Mouse (Mus musculus) forebrain, embryonic 13.5 days (tissue): Measurements from ENCODE around the gene Psmc3. TPM values are rescaled to one million over a fixed set of nuclear protein-coding genes. Genes with fewer than 3 reads are reported as not detected.

ENCODE experiments used
- ATAC-seq: fragments of 200-750 bp; cut with Nextera tagmentation; 2 replicates; pipeline ENCODE4 v1.8.0; 2017
- H3K27ac ChIP-seq: fragments of 300-500 bp; sonication (generic); 2 replicates; pipeline ENCODE4 v1.5.1; 2015; ENCODE audit warnings: inconsistent platforms, mild to moderate bottlenecking, moderate library complexity
- H3K27me3 ChIP-seq: fragments of 300-500 bp; sonication (generic); 2 replicates; pipeline ENCODE4 v1.6.1; 2015; ENCODE audit warnings: mild to moderate bottlenecking, inconsistent platforms
- H3K36me3 ChIP-seq: fragments of 300-500 bp; sonication (generic); 2 replicates; pipeline ENCODE4 v1.6.1; 2015; ENCODE audit warnings: mild to moderate bottlenecking, inconsistent platforms; ENCODE audit not compliant: poor library complexity, severe bottlenecking
- H3K4me1 ChIP-seq: fragments of 300-500 bp; sonication (generic); 2 replicates; pipeline ENCODE4 v1.6.1; 2015; ENCODE audit warnings: inconsistent platforms
- H3K4me2 ChIP-seq: fragments of 300-500 bp; sonication (generic); 2 replicates; pipeline ENCODE4 v1.6.1; 2015; ENCODE audit warnings: inconsistent platforms, mild to moderate bottlenecking, moderate library complexity
- H3K4me3 ChIP-seq: fragments of 300-500 bp; sonication (generic); 2 replicates; pipeline ENCODE4 v1.5.1; 2015; ENCODE audit warnings: mild to moderate bottlenecking, inconsistent platforms
- H3K9ac ChIP-seq: fragments of 300-500 bp; sonication (generic); 2 replicates; pipeline ENCODE4 v1.6.1; 2015; ENCODE audit warnings: mild to moderate bottlenecking, inconsistent platforms
- H3K9me3 ChIP-seq: fragments of 300-500 bp; sonication (generic); replicated peaks from 2 replicates; pipeline ENCODE4 v1.6.1; 2016; ENCODE audit warnings: inconsistent platforms
- WGBS: fragments of 180-500 bp; shearing (Covaris S2); methylation state at CpG from one replicate; pipeline ENCODE4 v1.1.7; 2015; 5-methylcytosine and 5-hydroxymethylcytosine counted together
- polyA plus RNA-seq: library from polyadenylated mRNA; unstranded; fragments of >200 nt; fragmentation: Nextera tagmentation; extraction: Ambion mirVana; gene quantifications from 2 replicates; pipeline ENCODE4 v1.2.1, GENCODE M21; 2015

Psmc3 gene
- polyA plus RNA-seq, 1 experiment from 2014 or later: 277 TPM

- Histone ChIP-seq H3K36me3 (no peaks in the 10 kb centered on the region), H3K9me3 (no peaks in the 10 kb centered on the region), H3K4me2 (no peak overlapping the region), H3K27me3 (0 out of 2 replicates have a peak, but pooled peaks cover 5% of the 10 kb centered on the region), H3K4me1 (no peaks in the 10 kb centered on the region), H3K9ac (no peak overlapping the region), H3K4me3 (no peak overlapping the region), H3K27ac (no peak overlapping the region)
- no peak for ATAC-seq
- 80% methylated on average over 15 of the region's 15 CpGs for WGBS
Measured at GRCm38 (mm10) chr2:91084179-91084820, 30.5 kb downstream of the Psmc3 start.

GRCm38 (mm10) chr2:91085494-91086391, 31.9 kb downstream of the Psmc3 start:
- Histone ChIP-seq H3K27ac (no peak overlapping the region), H3K9ac (no peak overlapping the region), H3K4me3 (no peak overlapping the region), H3K27me3 (0 out of 2 replicates have a peak, but pooled peaks cover 5% of the 10 kb centered on the region), H3K4me1 (no peaks in the 10 kb centered on the region), H3K4me2 (no peak overlapping the region), H3K9me3 (no peaks in the 10 kb centered on the region), H3K36me3 (no peaks in the 10 kb centered on the region)
- ATAC-seq: no peak
- WGBS: 86% methylated on average over 14 of the region's 14 CpGs

- WGBS: 49% methylated on average over 9 of the region's 9 CpGs
- 0 out of 2 replicates have a peak, but pooled peaks cover 2% of the 10 kb centered on the region for H3K27me3 ChIP-seq
- no peak overlapping the region for H3K4me3 ChIP-seq
- H3K27ac ChIP-seq: no peak overlapping the region
- no peak overlapping the region for H3K9ac ChIP-seq
- H3K36me3 ChIP-seq: no peaks in the 10 kb centered on the region
- H3K4me1 ChIP-seq: no peaks in the 10 kb centered on the region
- no peak for ATAC-seq
- no peaks in the 10 kb centered on the region for H3K9me3 ChIP-seq
- H3K4me2 ChIP-seq: no peak overlapping the region
Measured at GRCm38 (mm10) chr2:91086392-91087237, 32.8 kb downstream of the Psmc3 start.

GRCm38 (mm10) chr2:91087453-91087852, 33.6 kb downstream of the Psmc3 start:
- no peak overlapping the region for H3K27ac ChIP-seq
- H3K4me1 ChIP-seq: no peaks in the 10 kb centered on the region
- 90% methylated on average over 9 of the region's 9 CpGs for WGBS
- no peak overlapping the region for H3K9ac ChIP-seq
- 0 out of 2 replicates have a peak, but pooled peaks cover 2% of the 10 kb centered on the region for H3K27me3 ChIP-seq
- H3K4me3 ChIP-seq: no peak overlapping the region
- no peak for ATAC-seq
- no peaks in the 10 kb centered on the region for H3K36me3 ChIP-seq
- no peaks in the 10 kb centered on the region for H3K9me3 ChIP-seq
- no peak overlapping the region for H3K4me2 ChIP-seq

- H3K27me3 ChIP-seq: 0 out of 2 replicates have a peak, but pooled peaks cover 2% of the 10 kb centered on the region
- H3K9ac ChIP-seq: no peak overlapping the region
- no peaks in the 10 kb centered on the region for H3K36me3 ChIP-seq
- no peaks in the 10 kb centered on the region for H3K4me1 ChIP-seq
- no peak overlapping the region for H3K27ac ChIP-seq
- no peak for ATAC-seq
- H3K4me2 ChIP-seq: no peak overlapping the region
- no peak overlapping the region for H3K4me3 ChIP-seq
- WGBS: 81% methylated on average over 9 of the region's 9 CpGs
- H3K9me3 ChIP-seq: no peaks in the 10 kb centered on the region
Measured at GRCm38 (mm10) chr2:91088987-91089386, 35.2 kb downstream of the Psmc3 start.

GRCm38 (mm10) chr2:91090208-91090607, 36.4 kb downstream of the Psmc3 start:
- Histone ChIP-seq H3K4me1 (no peaks in the 10 kb centered on the region), H3K27me3 (0 out of 2 replicates have a peak, but pooled peaks cover 2% of the 10 kb centered on the region), H3K4me2 (no peak overlapping the region), H3K36me3 (no peaks in the 10 kb centered on the region), H3K9me3 (no peaks in the 10 kb centered on the region), H3K9ac (no peak overlapping the region), H3K27ac (no peak overlapping the region), H3K4me3 (no peak overlapping the region)
- 77% methylated on average over 6 of the region's 6 CpGs for WGBS
- no peak for ATAC-seq

- ATAC-seq: no peak
- 79% methylated on average over 6 of the region's 6 CpGs for WGBS
- no peaks in the 10 kb centered on the region for H3K9me3 ChIP-seq
- H3K4me1 ChIP-seq: no peaks in the 10 kb centered on the region
- H3K9ac ChIP-seq: no peak overlapping the region
- no peaks in the 10 kb centered on the region for H3K27me3 ChIP-seq
- H3K27ac ChIP-seq: no peak overlapping the region
- H3K4me2 ChIP-seq: no peak overlapping the region
- H3K36me3 ChIP-seq: no peaks in the 10 kb centered on the region
- H3K4me3 ChIP-seq: no peak overlapping the region
Measured at GRCm38 (mm10) chr2:91090827-91091226, 37.0 kb downstream of the Psmc3 start.

- no peak for ATAC-seq
- no peak overlapping the region for H3K27ac ChIP-seq
Measured at GRCm38 (mm10) chr2:91096524-91096923, 42.7 kb downstream of the Psmc3 start.

GRCm38 (mm10) chr2:91097015-91097414, 43.2 kb downstream of the Psmc3 start:
- no peak overlapping the region for H3K4me3 ChIP-seq
- no peak overlapping the region for H3K27ac ChIP-seq
- no peak overlapping the region for H3K4me2 ChIP-seq
- H3K9me3 ChIP-seq: no peaks in the 10 kb centered on the region
- no peaks in the 10 kb centered on the region for H3K27me3 ChIP-seq
- no peak for ATAC-seq
- H3K9ac ChIP-seq: no peak overlapping the region
- no peaks in the 10 kb centered on the region for H3K4me1 ChIP-seq
- H3K36me3 ChIP-seq: no peaks in the 10 kb centered on the region
- 92% methylated on average over 10 of the region's 10 CpGs for WGBS

More at GRCm38 (mm10) chr2:91096524-91096923, 42.7 kb downstream of the Psmc3 start:
- Histone ChIP-seq H3K4me3 (no peak overlapping the region), H3K4me1 (no peaks in the 10 kb centered on the region), H3K27me3 (no peaks in the 10 kb centered on the region), H3K36me3 (no peaks in the 10 kb centered on the region), H3K9me3 (no peaks in the 10 kb centered on the region), H3K9ac (no peak overlapping the region), H3K4me2 (no peak overlapping the region)
- 75% methylated on average over 14 of the region's 14 CpGs for WGBS

GRCm38 (mm10) chr2:91098156-91098555, 44.3 kb downstream of the Psmc3 start:
- WGBS: 87% methylated on average over 2 of the region's 2 CpGs
- H3K9me3 ChIP-seq: no peaks in the 10 kb centered on the region
- no peaks in the 10 kb centered on the region for H3K27me3 ChIP-seq
- H3K4me2 ChIP-seq: no peak overlapping the region
- no peak overlapping the region for H3K9ac ChIP-seq
- no peak overlapping the region for H3K4me3 ChIP-seq
- no peaks in the 10 kb centered on the region for H3K36me3 ChIP-seq
- no peaks in the 10 kb centered on the region for H3K4me1 ChIP-seq
- no peak overlapping the region for H3K27ac ChIP-seq
- ATAC-seq: no peak

GRCm38 (mm10) chr2:91101124-91101740, 47.4 kb downstream of the Psmc3 start:
- Histone ChIP-seq H3K27me3 (no peaks in the 10 kb centered on the region), H3K9ac (no peak overlapping the region), H3K27ac (no peak overlapping the region), H3K4me2 (no peak overlapping the region), H3K36me3 (no peaks in the 10 kb centered on the region), H3K9me3 (no peaks in the 10 kb centered on the region), H3K4me3 (no peak overlapping the region), H3K4me1 (no peaks in the 10 kb centered on the region)
- peak; percentile 86 for ATAC-seq
- 8% methylated on average over 7 of the region's 7 CpGs for WGBS
